Mouse (Mus musculus): ENCODE measurements around the gene Igfbp4.
A peak's percentile ranks its signal among the peaks of the same experiment; 100 is the strongest.

The Igfbp4 gene

GRCm38 (mm10) chr11:99077869-99078268, 36.8 kb downstream of the Igfbp4 start:
- DNase-seq (ENCODE audit: extremely low read depth, insufficient read length, low spot score) = no peak

GRCm38 (mm10) chr11:99080902-99081543, 40.0 kb downstream of the Igfbp4 start:
- DNase-seq (ENCODE audit: extremely low read depth, insufficient read length, low spot score) = peak; percentile 48

GRCm38 (mm10) chr11:99081566-99081965, 40.5 kb downstream of the Igfbp4 start:
- DNase-seq (ENCODE audit: extremely low read depth, insufficient read length, low spot score) = no peak

- DNase-seq (ENCODE audit: extremely low read depth, insufficient read length, low spot score) = peak; percentile 53
Measured at GRCm38 (mm10) chr11:99082098-99082497, 41.1 kb downstream of the Igfbp4 start.

GRCm38 (mm10) chr11:99083516-99083915, 42.5 kb downstream of the Igfbp4 start:
- DNase-seq (ENCODE audit: extremely low read depth, insufficient read length, low spot score) = no peak

GRCm38 (mm10) chr11:99084366-99084765, 43.3 kb downstream of the Igfbp4 start:
- DNase-seq (ENCODE audit: extremely low read depth, insufficient read length, low spot score) = no peak

- no peak for DNase-seq (ENCODE audit: extremely low read depth, insufficient read length, low spot score)
Measured at GRCm38 (mm10) chr11:99088486-99088885, 47.4 kb downstream of the Igfbp4 start.

- no peak for DNase-seq (ENCODE audit: extremely low read depth, insufficient read length, low spot score)
Measured at GRCm38 (mm10) chr11:99089077-99089601, 48.1 kb downstream of the Igfbp4 start, which contains the start of gene Tns4. Tns4 (minus strand) TSS chr11:99089306.

GRCm38 (mm10) chr11:99090391-99090790, 49.3 kb downstream of the Igfbp4 start:
- DNase-seq (ENCODE audit: extremely low read depth, insufficient read length, low spot score) = no peak

- no peak for DNase-seq (ENCODE audit: extremely low read depth, insufficient read length, low spot score)
Measured at GRCm38 (mm10) chr11:99091666-99092065, 50.6 kb downstream of the Igfbp4 start.

- no peak for DNase-seq (ENCODE audit: extremely low read depth, insufficient read length, low spot score)
Measured at GRCm38 (mm10) chr11:99093740-99094139, 52.7 kb downstream of the Igfbp4 start.

- peak; percentile 57 for DNase-seq (ENCODE audit: extremely low read depth, insufficient read length, low spot score)
Measured at GRCm38 (mm10) chr11:99094911-99095676, 54.0 kb downstream of the Igfbp4 start.

- no peak for DNase-seq (ENCODE audit: extremely low read depth, insufficient read length, low spot score)
Measured at GRCm38 (mm10) chr11:99095759-99096158, 54.7 kb downstream of the Igfbp4 start.

GRCm38 (mm10) chr11:99096417-99096816, 55.4 kb downstream of the Igfbp4 start:
- no peak for DNase-seq (ENCODE audit: extremely low read depth, insufficient read length, low spot score)

- no peak for DNase-seq (ENCODE audit: extremely low read depth, insufficient read length, low spot score)
Measured at GRCm38 (mm10) chr11:99096996-99097774, 56.1 kb downstream of the Igfbp4 start.

- DNase-seq (ENCODE audit: extremely low read depth, insufficient read length, low spot score) = peak; percentile 45
Measured at GRCm38 (mm10) chr11:99098924-99099323, 57.9 kb downstream of the Igfbp4 start.

GRCm38 (mm10) chr11:99099516-99099915, 58.5 kb downstream of the Igfbp4 start:
- DNase-seq (ENCODE audit: extremely low read depth, insufficient read length, low spot score) = no peak

- DNase-seq (ENCODE audit: extremely low read depth, insufficient read length, low spot score) = no peak
Measured at GRCm38 (mm10) chr11:99100215-99100614, 59.2 kb downstream of the Igfbp4 start.

- DNase-seq (ENCODE audit: extremely low read depth, insufficient read length, low spot score) = no peak
Measured at GRCm38 (mm10) chr11:99101693-99102092, 60.6 kb downstream of the Igfbp4 start.

GRCm38 (mm10) chr11:99102575-99103270, 61.7 kb downstream of the Igfbp4 start:
- peak; percentile 69 for DNase-seq (ENCODE audit: extremely low read depth, insufficient read length, low spot score)

All from 3134 (cell line).